Mouse (Mus musculus): ENCODE data around the gene Car6.

- TF ChIP-seq EP300 (IDR thresholded peaks at IDR 0.05) (no peak), CTCF (IDR thresholded peaks at IDR 0.05) (no peak)
Measured at GRCm38 (mm10) chr4:150249731-150250270, 48.7 kb upstream of the Car6 start.
